Mouse (Mus musculus): Measurements from ENCODE around the gene Tbr1.

Gene Tbr1

DNA sequence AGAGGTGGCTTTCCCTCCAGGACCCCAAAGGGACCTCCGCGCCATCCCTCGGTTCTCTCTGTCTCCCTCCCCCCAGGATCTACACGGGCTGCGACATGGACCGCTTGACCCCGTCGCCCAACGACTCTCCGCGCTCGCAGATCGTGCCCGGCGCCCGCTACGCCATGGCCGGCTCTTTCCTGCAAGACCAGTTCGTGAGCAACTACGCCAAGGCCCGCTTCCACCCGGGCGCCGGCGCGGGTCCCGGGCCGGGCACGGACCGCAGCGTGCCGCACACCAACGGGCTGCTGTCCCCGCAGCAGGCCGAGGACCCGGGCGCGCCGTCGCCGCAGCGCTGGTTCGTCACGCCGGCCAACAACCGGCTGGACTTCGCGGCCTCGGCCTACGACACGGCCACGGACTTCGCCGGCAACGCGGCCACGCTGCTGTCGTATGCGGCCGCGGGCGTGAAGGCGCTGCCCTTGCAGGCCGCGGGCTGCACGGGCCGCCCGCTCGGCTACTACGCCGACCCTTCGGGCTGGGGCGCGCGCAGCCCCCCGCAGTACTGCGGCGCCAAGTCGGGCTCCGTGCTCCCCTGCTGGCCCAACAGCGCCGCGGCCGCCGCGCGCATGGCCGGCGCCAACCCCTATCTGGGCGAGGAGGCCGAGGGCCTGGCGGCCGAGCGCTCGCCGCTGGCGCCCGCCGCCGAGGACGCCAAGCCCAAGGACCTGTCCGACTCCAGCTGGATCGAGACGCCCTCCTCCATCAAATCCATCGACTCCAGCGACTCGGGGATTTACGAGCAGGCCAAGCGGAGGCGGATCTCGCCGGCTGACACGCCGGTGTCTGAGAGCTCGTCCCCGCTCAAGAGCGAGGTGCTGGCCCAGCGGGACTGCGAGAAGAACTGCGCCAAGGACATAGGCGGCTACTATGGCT lies 9.0 kb downstream of the Tbr1 start:
- no peak for DNase-seq (ENCODE audit: low spot score in 2 of 2)

DNA sequence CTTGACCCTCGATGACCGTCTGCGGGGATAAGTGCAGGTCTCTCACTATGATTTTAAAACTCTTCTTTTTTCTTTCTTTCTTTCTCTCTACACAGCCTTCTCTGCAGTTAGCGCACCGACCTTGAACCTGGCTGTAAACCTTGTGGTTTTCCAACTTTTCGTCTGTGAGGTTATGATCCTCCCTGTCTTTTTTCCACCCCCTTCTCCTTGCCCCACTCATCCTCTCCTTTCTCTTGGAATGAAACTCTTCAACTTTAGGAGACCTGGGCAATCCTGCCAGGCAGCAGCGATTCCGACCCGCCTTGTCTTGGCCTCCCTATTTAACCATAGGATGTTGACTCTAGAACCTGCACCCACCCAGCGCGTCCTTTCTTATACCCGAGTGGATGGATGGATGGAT lies 9.8 kb downstream of the Tbr1 start:
- no peak for DNase-seq (ENCODE audit: low spot score in 2 of 2)

GRCm38 (mm10) chr2:61813106-61813505 lies 10.4 kb downstream of the Tbr1 start:
- DNase-seq (ENCODE audit: low spot score in 2 of 2), result no peak

DNA sequence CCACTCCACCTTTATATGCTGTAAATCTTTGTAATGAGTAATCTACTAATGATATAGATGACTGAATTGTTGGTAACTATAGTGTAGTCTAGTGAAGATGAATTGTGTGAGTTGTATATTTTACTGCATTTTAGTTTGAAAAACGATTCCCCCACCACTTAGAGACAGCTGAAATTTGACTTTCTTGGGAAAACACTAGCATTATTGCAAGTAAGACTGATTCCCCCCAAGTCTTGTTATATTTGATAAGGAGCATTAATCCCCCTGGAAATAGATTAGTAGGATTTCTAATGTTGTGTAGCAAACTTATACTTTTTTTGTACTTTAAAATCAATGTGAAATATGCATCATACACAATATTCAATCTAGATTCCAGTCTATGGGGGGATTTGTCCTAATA lies 10.8 kb downstream of the Tbr1 start:
- DNase-seq (ENCODE audit: low spot score in 2 of 2), result no peak

DNA sequence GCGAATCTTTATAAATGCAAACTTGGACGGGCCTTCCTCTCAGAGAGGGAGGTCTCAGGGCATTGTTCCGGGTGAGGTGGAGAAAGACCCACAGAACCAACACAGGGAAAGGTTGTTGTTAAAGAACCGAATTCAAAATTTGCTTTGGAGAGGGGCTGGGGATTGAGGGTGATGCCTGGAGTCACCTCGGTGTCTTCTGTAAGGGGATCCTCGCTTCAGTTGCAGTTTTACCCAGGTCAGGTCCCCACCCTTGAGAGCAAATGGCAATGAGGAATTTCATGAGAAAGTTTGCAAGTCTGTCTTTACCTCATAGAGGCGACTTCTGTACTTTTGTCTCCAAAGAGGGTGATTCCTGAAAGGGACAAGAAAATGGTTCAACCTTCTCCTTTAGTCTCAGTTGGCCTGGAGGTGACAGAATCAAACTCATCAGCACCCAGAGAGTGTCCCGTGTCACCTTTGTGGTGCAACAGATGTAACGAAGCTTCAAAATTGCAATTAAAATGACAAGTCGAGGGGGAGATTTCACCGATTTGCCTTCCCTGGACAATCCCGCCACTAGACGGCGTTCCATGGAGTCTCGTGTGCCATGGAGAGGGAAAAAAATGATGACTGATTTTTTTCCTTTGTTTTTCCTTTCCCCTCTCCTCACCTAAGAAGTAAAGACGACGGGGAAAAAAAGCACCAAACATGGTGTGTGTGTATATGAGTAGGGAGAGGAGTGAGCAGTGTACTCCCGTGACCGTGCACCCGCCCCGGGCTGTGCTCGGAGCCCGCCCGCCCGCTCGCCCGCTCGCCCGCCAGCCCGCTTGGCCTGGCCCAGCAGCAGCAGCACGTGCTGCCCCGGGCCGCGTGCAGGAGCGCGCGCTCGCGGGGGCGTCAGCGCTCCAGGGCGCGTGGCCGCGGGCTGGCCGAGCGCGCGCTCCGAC lies 12.1 kb downstream of the Tbr1 start:
- no peak for DNase-seq (ENCODE audit: low spot score in 2 of 2)

DNA sequence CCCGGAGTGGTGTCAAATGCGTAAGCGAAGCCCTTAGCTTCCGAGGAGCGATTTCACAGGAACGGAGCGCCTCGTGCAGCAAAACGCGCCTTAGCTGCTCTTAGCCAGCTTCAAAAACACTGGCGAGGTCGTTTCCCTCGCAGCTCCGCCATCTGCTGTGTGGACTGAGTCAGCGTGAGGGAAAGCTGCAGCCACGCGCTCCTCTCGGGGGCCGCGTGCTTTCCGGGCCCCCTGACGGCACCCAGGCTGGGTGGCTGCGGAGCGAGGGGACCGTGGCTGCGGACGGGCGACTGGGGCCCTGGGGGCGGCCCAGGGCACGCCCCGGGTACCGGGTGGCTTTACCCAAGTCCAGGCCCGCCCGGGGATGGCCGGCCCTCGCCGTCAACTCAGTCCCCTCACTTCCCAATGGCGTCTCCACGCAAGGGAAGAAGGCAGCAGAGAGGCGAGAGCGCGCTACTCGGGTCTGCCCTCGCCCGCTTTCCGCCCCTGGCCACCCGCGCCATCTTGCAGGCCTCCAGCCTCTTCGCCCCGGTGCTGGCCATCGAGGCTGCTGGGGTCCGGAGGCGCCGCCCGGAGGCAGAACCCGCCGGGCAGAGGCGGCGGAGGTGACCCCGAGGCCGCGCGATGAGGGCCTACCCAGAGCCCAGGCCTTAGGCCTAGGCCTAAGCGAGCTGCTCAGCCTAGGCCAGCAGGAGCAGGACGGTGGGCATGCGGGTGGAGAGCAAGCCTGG lies 13.0 kb downstream of the Tbr1 start:
- DNase-seq (ENCODE audit: low spot score in 2 of 2), result no peak

DNA sequence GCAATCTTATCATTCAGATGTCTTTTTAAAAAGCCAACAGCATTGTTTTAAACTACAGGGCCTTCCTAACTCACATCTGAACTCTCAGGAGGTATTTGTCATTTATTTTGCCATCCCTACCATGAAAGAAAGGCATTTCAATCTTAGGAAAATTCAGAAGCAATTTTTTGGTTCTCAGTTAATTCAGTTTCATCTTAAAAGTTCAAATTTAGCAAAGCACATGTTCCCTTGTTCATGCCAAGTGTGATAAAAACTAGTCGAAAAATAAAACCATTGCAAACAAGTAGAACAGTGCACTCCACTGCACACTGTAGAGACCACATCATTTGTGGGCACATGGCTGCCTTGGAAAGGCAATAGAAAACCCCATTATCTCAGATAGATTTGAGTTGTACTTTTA lies 15.5 kb downstream of the Tbr1 start:
- DNase-seq (ENCODE audit: low spot score in 2 of 2), result no peak

DNA sequence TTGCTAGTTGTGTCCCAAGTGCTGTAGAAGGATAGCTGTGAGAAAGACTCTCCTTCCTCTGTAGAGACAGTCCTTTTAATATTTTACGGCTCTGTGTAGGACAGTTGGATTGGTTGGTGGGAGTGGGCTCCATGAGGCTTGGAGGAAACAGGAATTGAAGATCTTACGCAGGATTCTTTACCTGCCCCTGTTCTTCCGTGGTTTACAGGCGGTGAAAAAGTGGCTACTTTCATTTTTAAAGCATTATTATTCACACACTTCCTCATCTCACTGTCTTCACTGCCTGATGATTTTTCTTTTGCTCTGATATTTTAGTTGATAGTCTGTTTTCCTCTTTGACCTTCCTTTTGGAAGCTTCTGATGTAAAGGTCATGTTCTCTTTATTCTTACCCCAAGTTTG lies 17.5 kb downstream of the Tbr1 start:
- no peak for DNase-seq (ENCODE audit: low spot score in 2 of 2)

GRCm38 (mm10) chr2:61823426-61824140 lies 20.9 kb downstream of the Tbr1 start:
- no peak for DNase-seq (ENCODE audit: low spot score in 2 of 2)

DNA sequence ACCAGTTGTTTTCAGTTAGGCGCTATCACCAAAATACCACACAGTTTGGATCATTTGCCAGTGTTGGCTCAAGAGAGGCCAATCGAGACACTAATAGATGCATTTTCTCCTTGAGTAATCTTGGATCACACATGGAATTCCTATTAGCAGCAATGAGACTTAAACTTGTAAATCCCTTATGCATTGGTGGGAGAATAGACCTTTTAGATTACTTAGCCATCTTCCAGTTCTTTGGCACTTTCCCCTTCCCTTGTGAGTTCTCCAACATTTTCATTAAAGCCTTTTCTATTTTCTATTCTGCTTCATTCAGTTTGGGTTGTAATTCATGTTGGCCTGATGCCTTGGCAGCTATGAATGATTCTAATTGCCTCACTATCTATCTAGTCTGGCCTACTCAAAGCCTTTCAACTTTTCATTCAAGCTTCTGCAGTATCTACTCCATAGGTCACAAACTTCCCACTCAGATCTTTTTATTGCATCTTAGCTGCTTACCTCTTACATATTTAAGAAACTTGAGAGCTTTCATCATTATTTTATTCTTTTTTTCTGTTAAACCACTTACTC lies 34.6 kb downstream of the Tbr1 start:
- no peak for DNase-seq (ENCODE audit: low spot score in 2 of 2)
